Mouse (Mus musculus) limb, embryonic 14.5 days (tissue): ENCODE results near the gene Acp2. TPM values are rescaled to one million over a fixed set of nuclear protein-coding genes. Genes with fewer than 3 reads are reported as not detected.
A peak's percentile ranks its signal among the peaks of the same experiment; 100 is the strongest.

Experiments
- ATAC-seq: fragments of 200-750 bp; cut with Nextera tagmentation; 2 replicates; pipeline ENCODE4 v1.8.0; 2017; ENCODE audit warnings: low read depth, moderate number of reproducible peaks, moderate TSS enrichment; ENCODE audit not compliant: low FRiP score
- DNase-seq: peaks from one replicate; pipeline ENCODE4 v3.0.0-alpha.2; 2015; ENCODE audit warnings: low spot score
- H3K27ac ChIP-seq: fragments of 300-500 bp; sonication (generic); replicated peaks from 2 replicates; pipeline ENCODE4 v1.5.1; 2014; ENCODE audit warnings: low read depth, mild to moderate bottlenecking, low read length, moderate library complexity, mixed read lengths
- H3K27me3 ChIP-seq: fragments of 300-500 bp; sonication (generic); 2 replicates; pipeline ENCODE4 v1.6.1; 2014; ENCODE audit warnings: low read length, mixed read lengths; ENCODE audit not compliant: control insufficient read depth, insufficient read depth
- H3K36me3 ChIP-seq: fragments of 300-500 bp; sonication (generic); 2 replicates; pipeline ENCODE4 v1.6.1; 2014; ENCODE audit warnings: mild to moderate bottlenecking, low read length, moderate library complexity, mixed read lengths; ENCODE audit not compliant: control insufficient read depth, insufficient read depth
- H3K4me1 ChIP-seq: fragments of 300-500 bp; sonication (generic); 2 replicates; pipeline ENCODE4 v1.6.1; 2014; ENCODE audit warnings: antibody characterized with exemption, low read length, mixed read lengths; ENCODE audit not compliant: control insufficient read depth, insufficient read depth
- H3K4me2 ChIP-seq: fragments of 300-500 bp; sonication (generic); replicated peaks from 2 replicates; pipeline ENCODE4 v1.6.1; 2014; ENCODE audit warnings: low read depth, mild to moderate bottlenecking, low read length, moderate library complexity; ENCODE audit not compliant: severe bottlenecking
- H3K4me3 ChIP-seq: fragments of 300-500 bp; sonication (generic); replicated peaks from 2 replicates; pipeline ENCODE4 v1.5.1; 2014; ENCODE audit warnings: low read length
- H3K9ac ChIP-seq: fragments of 300-500 bp; sonication (generic); 2 replicates; pipeline ENCODE4 v1.6.1; 2014; ENCODE audit warnings: mild to moderate bottlenecking, low read depth, low read length, moderate library complexity; ENCODE audit not compliant: severe bottlenecking
- H3K9me3 ChIP-seq: fragments of 300-500 bp; sonication (generic); 2 replicates; pipeline ENCODE4 v1.6.1; 2016; ENCODE audit warnings: low read length; ENCODE audit not compliant: control insufficient read depth
- POLR2A ChIP-seq: fragments of 200-500 bp; IDR thresholded peaks from 2 replicates; pipeline ENCODE4 v1.8.0; 2012; ENCODE audit warnings: inconsistent platforms, mild to moderate bottlenecking, moderate library complexity, borderline replicate concordance; ENCODE audit not compliant: insufficient read depth, insufficient read length; ENCODE audit errors: extremely low read depth
- WGBS: fragments of 180-500 bp; shearing (Covaris S2); extraction: QIAGEN DNeasy Blood & Tissue Kit; methylation state at CpG from one replicate; pipeline ENCODE4 v1.1.7; 2014; 5-methylcytosine and 5-hydroxymethylcytosine counted together
- polyA plus RNA-seq, 2 experiments: library from polyadenylated mRNA; depleted of rRNA in 1 of 2; stranded (reverse) in 1 of 2; unstranded in 1 of 2; fragments of >200 nt; fragmentation: Nextera tagmentation in 1 of 2; extraction: Ambion mirVana in 1 of 2; gene quantifications; 2 replicates each; pipeline versions ENCODE4 v1.2.1 to v1.2.3; 2012 to 2014

Acp2 gene
- polyA plus RNA-seq, 2 experiments: 29.9 to 31.6 TPM

DNA sequence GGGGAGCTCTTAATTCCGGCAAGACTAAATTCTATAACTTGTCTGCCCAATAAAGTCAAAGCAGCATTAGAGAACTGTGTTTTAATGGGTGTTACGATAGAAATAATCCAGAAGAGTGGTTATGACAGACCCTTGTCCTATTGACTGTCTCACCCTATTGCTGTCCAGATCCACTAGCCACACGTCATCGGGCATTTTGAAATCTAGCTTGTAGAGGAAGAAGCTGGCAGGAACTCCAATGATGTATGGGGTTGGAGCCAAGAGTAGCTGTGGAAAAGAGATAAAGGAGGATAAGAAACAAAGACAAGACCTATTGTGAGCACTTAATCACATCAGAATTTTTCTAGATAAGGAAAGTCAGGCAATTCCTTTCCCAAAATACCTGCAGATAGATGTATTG, 27.2 kb upstream of the Acp2 start:
- ATAC-seq: no peak

DNA sequence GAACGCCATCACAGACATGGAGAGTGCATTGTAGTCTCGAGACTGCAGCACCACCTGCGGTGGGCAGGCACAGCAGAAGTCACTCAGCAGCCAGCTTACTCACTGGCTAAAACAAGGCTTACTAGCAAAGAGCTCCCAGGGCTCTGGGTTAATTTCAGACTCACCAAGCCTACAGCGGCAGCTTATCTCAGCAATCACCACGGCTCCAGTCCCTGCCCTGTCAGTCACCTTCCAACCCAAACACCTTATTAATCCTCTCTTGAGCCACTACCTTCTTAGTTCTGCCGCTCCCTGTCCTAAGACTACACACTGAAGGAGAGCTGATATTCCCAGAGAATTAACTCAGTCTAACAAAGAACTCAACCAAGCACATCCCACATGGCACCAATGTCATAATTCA, 26.5 kb upstream of the Acp2 start:
- Histone ChIP-seq H3K27me3 (no peaks in the 10 kb centered on the region), H3K4me2 (no peak overlapping the region), H3K4me1 (no peaks in the 10 kb centered on the region), H3K9me3 (no peaks in the 10 kb centered on the region), H3K27ac (no peak overlapping the region), H3K4me3 (no peak overlapping the region), H3K9ac (no peak overlapping the region), H3K36me3 (peaks cover 24% of the 10 kb centered on the region)
- ATAC-seq (no peak), DNase-seq (no peak)
- WGBS: 83% methylated on average over 6 of the region's 6 CpGs
- no peak for TF ChIP-seq POLR2A

More for the DNA sequence above, 27.2 kb upstream of the Acp2 start:
- H3K9ac ChIP-seq: no peak overlapping the region
- peaks cover 27% of the 10 kb centered on the region for H3K36me3 ChIP-seq
- H3K9me3 ChIP-seq: no peaks in the 10 kb centered on the region
- no peaks in the 10 kb centered on the region for H3K4me1 ChIP-seq
- no peak overlapping the region for H3K4me3 ChIP-seq
- TF ChIP-seq POLR2A: no peak
- no peaks in the 10 kb centered on the region for H3K27me3 ChIP-seq
- WGBS: 82% methylated on average over 4 of the region's 4 CpGs
- DNase-seq: no peak
- no peak overlapping the region for H3K27ac ChIP-seq
- H3K4me2 ChIP-seq: no peak overlapping the region

DNA sequence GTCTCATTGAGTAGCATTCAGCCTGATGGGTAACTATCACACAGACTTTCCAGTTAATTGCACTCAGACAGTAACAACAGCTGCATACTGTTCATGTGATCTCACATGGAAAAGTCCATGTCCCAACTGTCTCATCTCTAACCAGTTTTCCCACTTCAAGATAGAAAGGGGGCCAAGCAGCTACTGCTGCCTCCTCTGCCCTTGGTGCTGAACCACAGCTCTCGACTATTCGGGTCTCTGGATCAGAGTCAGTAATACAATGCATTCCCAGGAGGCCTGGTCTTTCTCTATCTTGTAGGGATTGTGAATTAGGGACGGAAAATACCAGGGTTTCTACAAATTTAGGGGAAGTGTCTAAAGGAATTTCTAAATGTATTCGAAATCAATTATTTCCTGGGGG, 22.9 kb upstream of the Acp2 start:
- WGBS: 40% methylated on average over 4 of the region's 4 CpGs
- peaks cover 7% of the 10 kb centered on the region; the same call in 1 of the 2 replicates for H3K36me3 ChIP-seq
- no peak overlapping the region for H3K4me2 ChIP-seq
- no peak overlapping the region for H3K9ac ChIP-seq
- no peaks in the 10 kb centered on the region for H3K27me3 ChIP-seq
- no peaks in the 10 kb centered on the region for H3K9me3 ChIP-seq
- H3K4me1 ChIP-seq: peaks cover 13% of the 10 kb centered on the region
- ATAC-seq (no peak), DNase-seq (no peak)
- no peak for TF ChIP-seq POLR2A
- no peak overlapping the region for H3K27ac ChIP-seq
- H3K4me3 ChIP-seq: no peak overlapping the region

DNA sequence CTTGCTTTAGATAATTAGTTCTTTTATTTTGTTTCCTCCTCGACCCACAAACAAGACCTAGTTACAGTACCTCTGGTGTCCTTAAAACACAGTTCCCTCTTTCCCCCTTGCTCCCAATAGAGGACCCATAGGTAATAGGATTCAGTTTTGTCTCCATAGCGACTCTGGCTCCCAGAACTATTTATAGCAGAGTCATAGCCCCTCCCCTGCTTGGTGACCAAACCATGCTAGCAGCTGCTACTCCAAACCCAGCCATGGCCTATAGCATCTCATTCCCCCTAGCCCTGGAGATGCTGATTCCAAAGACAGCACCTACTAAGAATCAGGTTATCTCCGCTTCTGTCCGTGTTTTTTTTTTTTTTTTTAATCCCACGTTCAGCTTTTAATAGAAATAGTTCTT, 22.0 kb upstream of the Acp2 start:
- H3K27me3 ChIP-seq: no peaks in the 10 kb centered on the region
- H3K4me1 ChIP-seq: peaks cover 13% of the 10 kb centered on the region
- ATAC-seq (no peak), DNase-seq (no peak)
- no peak overlapping the region for H3K4me3 ChIP-seq
- 69% methylated on average over 5 of the region's 5 CpGs for WGBS
- peaks cover 7% of the 10 kb centered on the region; the same call in 1 of the 2 replicates for H3K36me3 ChIP-seq
- no peaks in the 10 kb centered on the region for H3K9me3 ChIP-seq
- no peak overlapping the region for H3K9ac ChIP-seq
- no peak for TF ChIP-seq POLR2A
- no peak overlapping the region for H3K4me2 ChIP-seq
- H3K27ac ChIP-seq: no peak overlapping the region

DNA sequence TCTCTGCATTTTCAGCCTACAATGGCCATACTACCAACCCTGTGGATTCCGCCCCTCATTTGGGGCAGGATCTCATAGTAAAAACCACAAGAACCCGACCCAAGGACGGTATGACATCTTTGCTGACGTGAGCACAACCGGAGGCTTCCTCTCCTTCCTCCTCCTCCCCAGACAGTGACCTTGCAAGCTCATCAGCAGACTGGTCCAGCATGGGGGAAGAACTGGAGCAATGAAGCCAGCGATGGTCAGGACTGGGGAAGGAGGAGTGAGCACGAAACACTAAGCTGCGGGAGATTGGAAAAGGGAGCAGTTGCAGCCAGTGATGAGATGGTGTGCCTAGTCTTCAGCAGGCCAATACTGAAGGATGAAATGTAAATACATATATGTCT, 20.7 kb upstream of the Acp2 start:
- ATAC-seq: no peak
- no peak for DNase-seq
- Histone ChIP-seq H3K4me2 (peak overlapping the region; percentile 69), H3K27me3 (no peaks in the 10 kb centered on the region), H3K27ac (no peak overlapping the region), H3K4me3 (peak overlapping the region; percentile 88), H3K9me3 (no peaks in the 10 kb centered on the region), H3K9ac (peak overlapping the region; percentile 58), H3K4me1 (peaks cover 13% of the 10 kb centered on the region), H3K36me3 (peaks cover 1% of the 10 kb centered on the region; the same call in 1 of the 2 replicates)
- TF ChIP-seq POLR2A: no peak
- WGBS: 11% methylated on average over 8 of the region's 8 CpGs

DNA sequence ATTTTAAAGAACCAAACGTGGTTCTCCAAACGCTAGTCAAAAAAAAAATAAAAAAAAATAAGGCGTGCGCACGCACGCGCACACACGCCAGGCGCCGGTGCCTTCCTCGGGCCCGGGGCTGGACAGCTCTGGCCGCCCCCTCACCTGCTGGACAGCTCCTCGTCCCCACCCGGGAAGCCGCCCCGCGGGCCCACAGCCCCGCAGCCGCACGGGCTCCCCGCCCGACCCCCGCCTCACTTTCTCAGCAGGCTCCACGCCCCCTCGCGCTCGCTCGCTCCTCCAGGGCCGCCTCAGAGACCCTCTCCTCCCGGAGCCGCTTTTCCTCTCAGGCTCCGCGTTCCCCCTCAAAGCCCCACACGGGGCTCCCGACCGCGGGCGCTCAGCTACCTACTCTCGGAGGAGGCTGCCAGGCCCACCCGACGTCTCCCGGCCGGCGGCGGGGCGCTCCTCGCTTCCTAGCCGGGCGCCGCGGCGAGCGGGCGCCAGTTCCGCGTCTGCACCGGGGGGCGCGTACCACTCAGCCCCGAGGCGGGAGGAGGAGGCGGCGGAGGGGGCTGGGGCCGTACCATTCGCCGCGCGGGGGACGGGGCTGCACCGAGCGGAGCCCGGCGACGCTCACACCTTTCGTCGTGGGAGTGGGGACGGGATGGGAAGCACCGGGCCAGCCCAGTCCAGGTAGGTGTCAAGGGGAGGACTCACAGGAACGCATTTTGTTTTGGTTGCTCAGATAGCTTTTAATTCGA, 20.1 kb upstream of the Acp2 start:
- peak overlapping the region; percentile 58 for H3K9ac ChIP-seq
- no peaks in the 10 kb centered on the region for H3K9me3 ChIP-seq
- H3K4me1 ChIP-seq: peaks cover 13% of the 10 kb centered on the region
- H3K4me3 ChIP-seq: peak overlapping the region; percentile 88
- ATAC-seq: peak; percentile 94
- H3K27me3 ChIP-seq: no peaks in the 10 kb centered on the region
- peak; percentile 81 for DNase-seq
- WGBS: under 1% methylated on average over 45 of the region's 81 CpGs
- no peak for TF ChIP-seq POLR2A
- no peaks in the 10 kb centered on the region for H3K36me3 ChIP-seq
- peak overlapping the region; percentile 69 for H3K4me2 ChIP-seq
- peak overlapping the region; percentile 81 for H3K27ac ChIP-seq
